Mouse (Mus musculus) lung, embryonic 15.5 days (tissue): ENCODE measurements around the gene Ddx21. TPM values are rescaled to one million over a fixed set of nuclear protein-coding genes. Genes with fewer than 3 reads are reported as not detected.
"Not testable (repeated sequence)": the region's sequence is repeated elsewhere in the genome, so short reads cannot be mapped to it uniquely, and the experiment has no call there.

Experiments used
- ATAC-seq: fragments of 200-750 bp; cut with Nextera tagmentation; 2 replicates; pipeline ENCODE4 v1.8.0; 2017; ENCODE audit warnings: moderate number of reproducible peaks, borderline replicate concordance; ENCODE audit not compliant: low FRiP score, low TSS enrichment; ENCODE audit errors: extremely low read depth
- H3K27ac ChIP-seq: fragments of 300-500 bp; sonication (generic); 2 replicates; pipeline ENCODE4 v1.5.1; 2015; ENCODE audit warnings: moderate library complexity, mild to moderate bottlenecking, inconsistent platforms
- H3K27me3 ChIP-seq: fragments of 300-500 bp; sonication (generic); 2 replicates; pipeline ENCODE4 v1.6.1; 2015; ENCODE audit warnings: inconsistent platforms
- H3K36me3 ChIP-seq: fragments of 300-500 bp; sonication (generic); 2 replicates; pipeline ENCODE4 v1.6.1; 2015; ENCODE audit warnings: inconsistent platforms
- H3K4me1 ChIP-seq: fragments of 300-500 bp; sonication (generic); 2 replicates; pipeline ENCODE4 v1.6.1; 2015; ENCODE audit warnings: inconsistent platforms
- H3K4me2 ChIP-seq: fragments of 300-500 bp; sonication (generic); 2 replicates; pipeline ENCODE4 v1.6.1; 2015; ENCODE audit warnings: inconsistent platforms, mild to moderate bottlenecking, moderate library complexity
- H3K4me3 ChIP-seq: fragments of 300-500 bp; sonication (generic); 2 replicates; pipeline ENCODE4 v1.5.1; 2015; ENCODE audit warnings: mild to moderate bottlenecking, inconsistent platforms
- H3K9ac ChIP-seq: fragments of 300-500 bp; sonication (generic); 2 replicates; pipeline ENCODE4 v1.6.1; 2015; ENCODE audit warnings: inconsistent platforms
- H3K9me3 ChIP-seq: fragments of 300-500 bp; sonication (generic); 2 replicates; pipeline ENCODE4 v1.6.1; 2016; ENCODE audit warnings: inconsistent platforms
- WGBS: fragments of 180-500 bp; shearing (Covaris S2); methylation state at CpG from one replicate; pipeline ENCODE4 v1.1.7; 2015; 5-methylcytosine and 5-hydroxymethylcytosine counted together
- polyA plus RNA-seq: library from polyadenylated mRNA; unstranded; fragments of >200 nt; fragmentation: Nextera tagmentation; extraction: Ambion mirVana; gene quantifications from 2 replicates; pipeline ENCODE4 v1.2.1, GENCODE M21; 2015

The Ddx21 gene
- 18.7 and 19.6 TPM in 2 replicates for polyA plus RNA-seq

- Histone ChIP-seq H3K4me1 (peaks cover 14% of the 10 kb centered on the region), H3K9ac (peak within 1 kb of the TSS; percentile 78), H3K27me3 (no peaks in the 10 kb centered on the region), H3K4me2 (peak within 1 kb of the TSS; percentile 92), H3K36me3 (peaks cover 6% of the 10 kb centered on the region), H3K4me3 (peak within 1 kb of the TSS; percentile 96), H3K9me3 (no peaks in the 10 kb centered on the region), H3K27ac (peak within 1 kb of the TSS; percentile 73)
- WGBS, result 5% methylated on average over 53 of the region's 53 CpGs
- peak; percentile 96 for ATAC-seq
Measured at GRCm38 (mm10) chr10:62602177-62603040, at the start of gene Ddx21. Gene Ddx21, minus strand, starts transcription at chr10:62602281.

- peak; percentile 99 for ATAC-seq
- peaks cover 13% of the 10 kb centered on the region; the same call in 1 of the 2 replicates for H3K4me1 ChIP-seq
- H3K9me3 ChIP-seq, result no peaks in the 10 kb centered on the region
- H3K36me3 ChIP-seq, result peaks cover 10% of the 10 kb centered on the region; the same call in 1 of the 2 replicates
- peak within 1 kb of the TSS; percentile 60 for H3K4me2 ChIP-seq
- peak within 1 kb of the TSS; percentile 93 for H3K27ac ChIP-seq
- no peaks in the 10 kb centered on the region for H3K27me3 ChIP-seq
- peak within 1 kb of the TSS; percentile 88 for H3K9ac ChIP-seq
- H3K4me3 ChIP-seq, result peak within 1 kb of the TSS; percentile 81
- under 1% methylated on average over 89 of the region's 89 CpGs for WGBS
Measured at GRCm38 (mm10) chr10:62650881-62651810, 49.1 kb upstream of the Ddx21 start, which contains the start of gene Ddx50. Gene Ddx50, minus strand, starts transcription at chr10:62651218.

- Histone ChIP-seq H3K27ac (peak overlapping the region; percentile 93), H3K27me3 (no peaks in the 10 kb centered on the region), H3K9me3 (no peaks in the 10 kb centered on the region), H3K4me2 (peak overlapping the region; percentile 59), H3K36me3 (peaks cover 16% of the 10 kb centered on the region; the same call in 1 of the 2 replicates), H3K4me3 (peak overlapping the region; percentile 81), H3K4me1 (peaks cover 13% of the 10 kb centered on the region; the same call in 1 of the 2 replicates), H3K9ac (peak overlapping the region; percentile 88)
- WGBS, result 0% methylated on average over 17 of the region's 17 CpGs
- no peak for ATAC-seq
Measured at GRCm38 (mm10) chr10:62650358-62650782, 48.3 kb upstream of the Ddx21 start.

- no peak overlapping the region for H3K27ac ChIP-seq
- no peaks in the 10 kb centered on the region for H3K9me3 ChIP-seq
- no peak overlapping the region for H3K4me3 ChIP-seq
- H3K9ac ChIP-seq, result no peak overlapping the region
- ATAC-seq, result no peak
- H3K27me3 ChIP-seq, result no peaks in the 10 kb centered on the region
- H3K4me2 ChIP-seq, result no peak overlapping the region
- H3K4me1 ChIP-seq, result peaks cover 14% of the 10 kb centered on the region
- no peaks in the 10 kb centered on the region for H3K36me3 ChIP-seq
- WGBS, result 75% methylated on average over 3 of the region's 3 CpGs
Measured at GRCm38 (mm10) chr10:62604161-62604560, 2.1 kb upstream of the Ddx21 start.

- no peaks in the 10 kb centered on the region for H3K27me3 ChIP-seq
- 78% methylated on average over 12 of the region's 12 CpGs for WGBS
- H3K36me3 ChIP-seq, result no peaks in the 10 kb centered on the region; the same call in 1 of the 2 replicates
- no peaks in the 10 kb centered on the region for H3K9me3 ChIP-seq
- H3K4me2 ChIP-seq, result no peak overlapping the region
- no peak overlapping the region for H3K9ac ChIP-seq
- peaks cover 14% of the 10 kb centered on the region for H3K4me1 ChIP-seq
- H3K4me3 ChIP-seq, result no peak overlapping the region
- ATAC-seq, result no peak
- no peak overlapping the region for H3K27ac ChIP-seq
Measured at GRCm38 (mm10) chr10:62603233-62604030, 1.4 kb upstream of the Ddx21 start.

- Histone ChIP-seq H3K9me3 (no peaks in the 10 kb centered on the region), H3K27ac (peak overlapping the region; percentile 73), H3K36me3 (peaks cover 6% of the 10 kb centered on the region), H3K4me2 (peak overlapping the region; percentile 92), H3K9ac (peak overlapping the region; percentile 78), H3K27me3 (no peaks in the 10 kb centered on the region), H3K4me1 (peaks cover 14% of the 10 kb centered on the region), H3K4me3 (peak overlapping the region; percentile 96)
- ATAC-seq, result peak; percentile 76; the same call in 1 of the 2 replicates
- WGBS, result under 1% methylated on average over 23 of the region's 23 CpGs
Measured at GRCm38 (mm10) chr10:62601833-62602176, 276 bp downstream of the Ddx21 start.

GRCm38 (mm10) chr10:62601053-62601791, 859 bp downstream of the Ddx21 start:
- peak overlapping the region; percentile 96 for H3K4me3 ChIP-seq
- ATAC-seq, result no peak
- no peaks in the 10 kb centered on the region for H3K27me3 ChIP-seq
- H3K9me3 ChIP-seq, result no peaks in the 10 kb centered on the region
- WGBS, result 9% methylated on average over 20 of the region's 20 CpGs
- peak overlapping the region; percentile 92 for H3K4me2 ChIP-seq
- no peak overlapping the region for H3K27ac ChIP-seq
- H3K4me1 ChIP-seq, result peaks cover 14% of the 10 kb centered on the region
- H3K9ac ChIP-seq, result peak overlapping the region; percentile 78
- peaks cover 6% of the 10 kb centered on the region for H3K36me3 ChIP-seq

- Histone ChIP-seq H3K4me2 (0 out of 2 replicates have a peak overlapping the region, but pooled peaks have one; percentile 92), H3K4me1 (peaks cover 14% of the 10 kb centered on the region), H3K9me3 (no peaks in the 10 kb centered on the region), H3K27me3 (no peaks in the 10 kb centered on the region), H3K4me3 (no peak overlapping the region), H3K9ac (no peak overlapping the region), H3K27ac (no peak overlapping the region), H3K36me3 (peaks cover 10% of the 10 kb centered on the region)
- WGBS, result 81% methylated on average over 6 of the region's 6 CpGs
- ATAC-seq, result no peak
Measured at GRCm38 (mm10) chr10:62600056-62600455, 2.0 kb downstream of the Ddx21 start.

GRCm38 (mm10) chr10:62599311-62599710, 2.8 kb downstream of the Ddx21 start:
- H3K4me3 ChIP-seq, H3K27ac ChIP-seq, H3K4me2 ChIP-seq, H3K9ac ChIP-seq, H3K27me3 ChIP-seq, H3K9me3 ChIP-seq, ATAC-seq: not testable (repeated sequence)
- 86% methylated on average over 3 of the region's 3 CpGs for WGBS
- Histone ChIP-seq H3K4me1 (peaks cover 14% of the 10 kb centered on the region), H3K36me3 (peaks cover 16% of the 10 kb centered on the region)

- H3K27ac ChIP-seq, result no peak overlapping the region
- ATAC-seq, result no peak
- H3K36me3 ChIP-seq, result peaks cover 74% of the 10 kb centered on the region
- WGBS, result 90% methylated on average over 7 of the region's 7 CpGs
- H3K4me3 ChIP-seq, result no peak overlapping the region
- no peaks in the 10 kb centered on the region for H3K4me1 ChIP-seq
- H3K9me3 ChIP-seq, result no peaks in the 10 kb centered on the region
- H3K27me3 ChIP-seq, result no peaks in the 10 kb centered on the region
- H3K4me2 ChIP-seq, result no peak overlapping the region
- H3K9ac ChIP-seq, result no peak overlapping the region
Measured at GRCm38 (mm10) chr10:62592496-62592895, 9.6 kb downstream of the Ddx21 start.
